Mouse (Mus musculus) embryonic fibroblast, embryonic 13.5 days (primary cell): ENCODE measurements around the gene Sorbs2. TPM values are rescaled to one million over a fixed set of nuclear protein-coding genes. Genes with fewer than 3 reads are reported as not detected.
A peak's percentile ranks its signal among the peaks of the same experiment; 100 is the strongest.

Source experiments
- H3K27ac ChIP-seq: 2 replicates; pipeline ENCODE4 v1.5.1; 2012; ENCODE audit warnings: low read length, control low read depth, inconsistent platforms; ENCODE audit not compliant: insufficient read depth
- H3K4me1 ChIP-seq: 2 replicates; pipeline ENCODE4 v1.6.1; 2011; ENCODE audit warnings: low read length; ENCODE audit not compliant: control insufficient read depth, insufficient read depth
- H3K4me3 ChIP-seq: 2 replicates; pipeline ENCODE4 v1.5.1; 2011; ENCODE audit warnings: mild to moderate bottlenecking, control low read depth, low read length; ENCODE audit not compliant: insufficient read depth
- CTCF ChIP-seq: IDR thresholded peaks from 2 replicates; pipeline ENCODE4 v1.5.1; 2011; ENCODE audit warnings: mild to moderate bottlenecking, control low read depth, low read length, moderate library complexity, borderline replicate concordance; ENCODE audit not compliant: insufficient read depth
- POLR2A ChIP-seq: IDR thresholded peaks from 2 replicates; pipeline ENCODE4 v1.6.1; 2011; ENCODE audit warnings: low read depth, mild to moderate bottlenecking, control low read depth, low read length, moderate library complexity
- polyA plus RNA-seq: library from polyadenylated mRNA; stranded (reverse); fragments of >200 nt; gene quantifications from 2 replicates; pipeline ENCODE4 v1.2.4, GENCODE M21; 2011; ENCODE audit warnings: low read depth; ENCODE audit not compliant: missing spikeins, insufficient read length

The Sorbs2 gene
- polyA plus RNA-seq, 1 experiment, result 28.5 TPM

DNA sequence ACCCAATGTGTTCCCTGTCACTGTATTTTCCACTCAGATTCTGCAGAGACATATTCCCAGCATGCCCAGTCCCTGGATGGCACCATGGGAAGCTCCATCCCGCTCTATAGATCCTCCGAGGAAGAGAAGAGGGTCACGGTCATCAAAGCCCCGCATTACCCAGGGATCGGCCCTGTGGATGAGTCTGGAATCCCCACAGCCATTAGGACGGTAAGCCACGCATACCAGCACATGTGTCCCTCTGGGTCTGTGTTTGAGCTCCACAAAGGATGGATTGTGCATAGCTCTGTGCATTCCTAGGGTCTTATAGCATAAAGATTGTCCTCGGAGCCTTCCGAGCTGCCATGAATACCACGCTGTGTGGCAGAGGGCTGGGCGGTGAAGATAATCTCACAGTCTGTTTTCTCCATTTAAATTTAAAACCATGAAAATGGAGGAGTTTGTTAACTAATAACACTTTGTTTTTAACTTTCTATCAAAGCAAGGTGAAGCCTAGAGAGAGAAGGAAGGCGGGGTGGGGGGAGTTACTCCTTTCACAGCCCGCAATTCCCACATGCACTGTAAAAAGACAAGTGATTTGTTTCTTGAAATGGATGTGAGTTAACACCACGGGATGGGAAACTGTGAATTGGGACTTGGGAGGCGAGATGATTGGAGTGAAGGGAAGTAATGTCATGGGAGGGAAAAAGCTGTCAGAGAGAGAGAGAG is 255.5 kb downstream of the Sorbs2 start:
- peaks cover 3% of the 10 kb centered on the region for H3K4me1 ChIP-seq
- H3K4me3 ChIP-seq, result no peak overlapping the region
- TF ChIP-seq POLR2A (no peak), CTCF (no peak)
- no peak overlapping the region for H3K27ac ChIP-seq

DNA sequence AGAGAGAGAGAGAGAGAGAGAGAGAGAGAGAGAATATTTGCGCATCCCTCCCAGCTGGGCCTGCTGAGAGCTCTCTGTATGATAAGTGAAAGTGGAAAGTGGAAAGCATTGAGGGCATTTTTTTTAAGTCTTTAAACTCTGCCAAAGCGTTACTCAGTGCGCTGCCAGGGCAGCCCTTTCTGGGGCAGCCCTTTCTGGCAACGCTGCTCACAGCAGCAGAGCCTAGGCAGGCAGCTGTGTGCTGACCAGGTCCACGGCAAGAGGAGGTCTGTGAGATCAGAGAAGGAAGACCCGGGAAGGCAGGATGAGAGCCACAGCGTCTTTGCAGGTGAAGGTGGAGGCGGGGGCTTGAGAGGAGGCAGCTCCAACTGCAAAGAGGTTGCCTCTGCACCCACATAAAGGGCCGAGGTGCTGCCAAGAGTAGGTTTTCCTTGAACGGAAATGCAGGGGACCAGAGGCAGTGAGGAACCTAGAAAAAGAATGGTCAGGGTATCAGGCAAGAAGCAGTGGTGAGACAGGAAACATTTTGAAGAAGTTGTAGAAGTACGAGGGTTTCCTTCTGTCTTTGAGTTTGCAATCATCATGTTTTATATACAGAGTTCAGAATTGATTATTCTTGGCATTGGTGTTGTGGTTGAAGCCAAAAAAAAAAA is 256.2 kb downstream of the Sorbs2 start:
- TF ChIP-seq CTCF, result no peak
- Histone ChIP-seq H3K27ac (no peak overlapping the region), H3K4me1 (peaks cover 3% of the 10 kb centered on the region), H3K4me3 (no peak overlapping the region)

DNA sequence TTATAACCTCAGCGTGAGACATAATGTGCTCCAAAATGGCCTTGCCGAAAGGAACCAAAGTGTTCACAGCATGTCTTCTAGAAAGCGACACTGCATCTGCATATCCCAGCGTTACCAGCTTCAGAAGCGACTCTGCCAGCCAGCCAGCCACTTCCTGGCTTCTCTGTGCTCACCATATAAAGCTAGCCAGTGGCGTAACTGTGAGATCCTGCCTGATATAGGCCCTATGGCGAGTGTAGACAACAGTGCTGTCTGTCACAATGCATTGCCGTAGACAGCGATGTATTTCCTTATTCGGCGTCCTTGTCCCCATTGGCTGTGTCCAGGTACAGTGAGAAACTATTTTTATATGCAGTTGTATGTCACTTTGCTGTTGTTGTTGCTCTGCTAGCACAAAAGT is 258.6 kb downstream of the Sorbs2 start:
- no peak overlapping the region for H3K4me3 ChIP-seq
- TF ChIP-seq POLR2A (no peak), CTCF (no peak)
- H3K4me1 ChIP-seq, result peaks cover 3% of the 10 kb centered on the region
- no peak overlapping the region for H3K27ac ChIP-seq

DNA sequence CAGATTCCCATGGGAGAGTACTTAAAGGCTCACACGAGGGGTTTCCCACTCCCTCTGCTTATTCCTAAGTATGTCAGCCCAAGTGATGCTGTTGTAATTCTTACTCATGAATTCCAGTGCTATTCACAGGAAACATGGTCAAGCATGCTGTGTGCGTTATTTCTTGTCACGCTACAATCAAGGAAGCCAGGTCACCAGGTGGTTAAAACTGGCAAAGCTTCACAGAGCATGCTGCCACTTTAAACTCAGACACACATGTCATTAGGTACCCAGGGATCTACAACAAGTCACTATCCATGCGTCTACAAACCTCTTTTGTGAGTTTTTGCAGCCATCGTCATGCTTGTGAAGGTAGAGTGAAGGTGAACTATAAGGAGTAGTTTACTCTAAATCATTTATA is 267.3 kb downstream of the Sorbs2 start:
- Histone ChIP-seq H3K4me3 (no peak overlapping the region), H3K4me1 (no peaks in the 10 kb centered on the region), H3K27ac (no peak overlapping the region)
- TF ChIP-seq POLR2A, result no peak
- TF ChIP-seq CTCF, result no peak

DNA sequence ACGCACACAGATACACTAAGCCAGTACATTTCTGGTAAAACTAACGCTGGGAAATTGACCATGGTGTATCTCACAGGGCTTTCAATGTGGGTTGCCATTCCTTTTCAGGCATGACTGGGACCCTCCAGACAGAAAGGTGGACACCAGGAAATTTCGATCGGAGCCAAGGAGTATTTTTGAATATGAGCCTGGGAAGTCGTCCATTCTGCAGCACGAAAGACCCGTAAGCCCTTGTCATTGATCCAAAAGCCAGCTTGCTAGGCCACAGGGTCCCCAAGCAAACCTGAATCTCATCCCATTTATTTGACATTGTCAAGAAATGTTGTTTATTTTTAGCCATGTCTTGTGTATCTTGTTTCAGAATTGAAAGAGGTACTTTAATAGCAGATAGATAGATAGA is 267.9 kb downstream of the Sorbs2 start:
- Histone ChIP-seq H3K27ac (no peak overlapping the region), H3K4me3 (no peak overlapping the region), H3K4me1 (no peaks in the 10 kb centered on the region)
- TF ChIP-seq POLR2A (no peak), CTCF (no peak)

DNA sequence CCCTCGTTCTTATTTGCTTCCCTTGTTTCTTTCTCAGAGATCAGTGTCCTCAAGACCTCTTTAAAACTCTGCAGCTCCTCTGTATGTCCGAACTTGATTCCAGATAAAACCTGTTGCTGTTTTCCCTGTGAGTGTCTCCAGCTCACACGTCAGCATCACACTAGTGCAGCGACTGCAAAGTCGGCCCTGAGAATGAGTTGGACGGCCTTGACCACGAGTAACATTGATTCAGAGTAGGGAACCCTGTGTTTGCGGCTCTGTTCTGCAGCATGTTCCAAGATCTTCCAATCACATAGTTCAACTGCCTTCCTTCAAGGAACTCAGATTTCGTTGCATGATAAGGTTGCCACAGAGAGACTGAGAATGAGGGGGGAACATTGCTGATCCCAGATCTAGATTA is 268.8 kb downstream of the Sorbs2 start:
- TF ChIP-seq POLR2A (no peak), CTCF (no peak)
- Histone ChIP-seq H3K4me1 (no peaks in the 10 kb centered on the region), H3K27ac (no peak overlapping the region)

DNA sequence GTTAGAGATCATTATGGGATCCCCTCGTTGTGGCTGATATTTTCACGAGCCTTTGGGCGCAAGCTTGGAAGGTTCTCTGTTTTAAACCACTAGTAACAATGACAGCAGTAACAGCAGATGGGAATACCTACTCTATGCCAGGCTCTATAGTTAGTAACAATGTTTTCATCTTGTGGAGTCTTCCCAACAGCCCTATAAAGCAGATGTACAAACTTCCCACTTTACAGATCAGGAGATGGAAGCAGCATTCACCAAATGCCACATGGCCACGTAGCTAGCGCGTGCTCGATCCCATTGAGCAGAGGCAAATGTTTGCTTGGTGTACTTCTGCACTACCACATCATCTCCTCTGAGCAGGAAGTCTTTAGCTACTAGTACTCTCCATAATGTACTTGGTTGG is 269.4 kb downstream of the Sorbs2 start:
- TF ChIP-seq POLR2A (no peak), CTCF (no peak)
- no peaks in the 10 kb centered on the region for H3K4me1 ChIP-seq
- H3K27ac ChIP-seq, result no peak overlapping the region
- H3K4me3 ChIP-seq, result no peak overlapping the region

More for the DNA sequence above, 268.8 kb downstream of the Sorbs2 start:
- H3K4me3 ChIP-seq, result no peak overlapping the region

DNA sequence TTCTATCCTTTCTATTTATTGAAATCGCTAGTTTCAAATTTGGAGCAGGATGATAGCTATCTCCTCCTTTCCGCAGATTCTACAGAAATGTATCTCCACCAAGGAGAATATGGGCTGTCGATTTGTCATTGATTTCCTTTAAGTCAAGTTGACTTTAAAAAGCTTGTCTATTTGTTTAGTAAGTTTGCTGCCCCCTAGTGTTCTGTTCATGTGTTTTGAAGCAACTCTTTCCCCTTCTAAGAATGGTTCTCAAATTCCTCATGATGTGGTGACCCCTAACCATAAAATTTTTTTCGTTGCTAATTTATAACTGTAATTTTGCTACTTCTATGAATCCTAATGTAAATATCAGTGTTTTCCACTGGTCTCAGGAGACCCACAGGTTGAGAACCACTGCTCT is 273.0 kb downstream of the Sorbs2 start:
- Histone ChIP-seq H3K4me3 (no peak overlapping the region), H3K27ac (no peak overlapping the region), H3K4me1 (no peaks in the 10 kb centered on the region)
- no peak for TF ChIP-seq CTCF
- no peak for TF ChIP-seq POLR2A

DNA sequence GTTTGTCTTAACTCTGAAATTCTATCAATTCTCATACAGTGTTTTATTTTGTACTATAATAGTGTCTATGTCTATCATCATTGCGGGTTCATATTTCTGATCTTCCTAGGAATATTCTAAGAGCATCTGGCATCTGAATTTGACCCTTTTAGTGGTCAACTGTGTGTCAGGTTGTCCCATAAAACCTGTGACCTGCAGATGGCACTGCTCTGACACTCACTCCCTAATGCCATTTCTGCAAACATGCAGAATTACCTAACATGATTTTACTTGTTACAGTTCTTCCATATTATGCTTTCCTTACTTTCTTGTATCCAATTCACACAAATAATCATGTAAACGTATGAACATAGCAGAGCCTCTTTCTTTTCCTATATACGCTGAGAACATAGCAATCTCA is 281.0 kb downstream of the Sorbs2 start:
- TF ChIP-seq CTCF (0 out of 2 replicates have a peak, but pooled peaks have one; percentile 7), POLR2A (no peak)
- no peak overlapping the region for H3K27ac ChIP-seq
- no peak overlapping the region for H3K4me3 ChIP-seq
- no peaks in the 10 kb centered on the region for H3K4me1 ChIP-seq

DNA sequence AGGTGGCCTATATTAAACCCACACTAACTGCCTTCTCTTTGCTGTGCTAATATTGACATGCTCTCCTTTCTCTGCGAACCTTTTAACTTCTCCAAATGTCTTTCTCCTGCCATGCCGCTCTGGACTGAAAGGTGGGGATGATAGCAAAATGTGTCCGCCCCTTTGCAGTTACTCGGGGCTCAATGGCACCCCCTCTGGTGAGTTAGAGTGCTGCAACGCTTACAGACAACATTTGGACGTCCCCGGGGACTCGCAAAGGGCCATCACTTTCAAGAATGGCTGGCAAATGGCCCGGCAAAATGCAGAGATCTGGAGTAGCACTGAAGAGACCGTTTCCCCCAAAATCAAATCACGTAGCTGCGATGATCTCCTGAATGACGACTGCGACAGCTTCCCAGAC is 287.3 kb downstream of the Sorbs2 start:
- Histone ChIP-seq H3K4me3 (no peak overlapping the region), H3K27ac (no peak overlapping the region), H3K4me1 (no peaks in the 10 kb centered on the region)
- TF ChIP-seq POLR2A (no peak), CTCF (no peak)
